Mouse (Mus musculus) G1E (cell line): ENCODE results near the gene Pex16. TPM values are rescaled to one million over a fixed set of nuclear protein-coding genes. Genes with fewer than 3 reads are reported as not detected.

Experiments
- ATAC-seq: 2 replicates; pipeline ENCODE4 v1.8.0; 2016; ENCODE audit warnings: mild to moderate bottlenecking; ENCODE audit not compliant: insufficient number of reproducible peaks, poor library complexity, low FRiP score, severe bottlenecking; ENCODE audit errors: extremely low read depth
- DNase-seq: peaks from one replicate; pipeline ENCODE4 v3.0.0; 2012; ENCODE audit warnings: low spot score
- H3K27me3 ChIP-seq: 2 replicates; pipeline ENCODE4 v1.6.1; 2012; ENCODE audit warnings: mild to moderate bottlenecking, low read length, inconsistent platforms; ENCODE audit not compliant: insufficient read depth
- H3K36me3 ChIP-seq: replicated peaks from 2 replicates; pipeline ENCODE3; 2012; ENCODE audit warnings: mild to moderate bottlenecking, inconsistent platforms
- H3K4me1 ChIP-seq: 2 replicates; pipeline ENCODE4 v1.6.1; 2012; ENCODE audit warnings: low read depth, low read length, inconsistent platforms, mixed read lengths; ENCODE audit not compliant: insufficient read depth
- H3K4me3 ChIP-seq: 2 replicates; pipeline ENCODE4 v1.5.1; 2012; ENCODE audit warnings: low read depth, mild to moderate bottlenecking, inconsistent platforms, low read length, moderate library complexity, mixed read lengths
- H3K9me3 ChIP-seq: replicated peaks from 2 replicates; pipeline ENCODE4 v1.6.1; 2012; ENCODE audit warnings: inconsistent platforms
- CTCF ChIP-seq: IDR thresholded peaks from 2 replicates; pipeline ENCODE4 v1.5.1; 2012; ENCODE audit warnings: low read depth, low read length, inconsistent platforms, mixed read lengths
- GATA1 ChIP-seq: IDR thresholded peaks from 2 replicates; pipeline ENCODE4 v1.6.1; 2012; ENCODE audit warnings: borderline replicate concordance, low read length, inconsistent platforms, mixed read lengths
- GATA2 ChIP-seq: IDR thresholded peaks from 2 replicates; pipeline ENCODE4 v1.6.1; 2012; ENCODE audit warnings: low read depth, low read length, inconsistent platforms, borderline replicate concordance
- POLR2AphosphoS5 ChIP-seq: IDR thresholded peaks from 2 replicates; pipeline ENCODE4 v1.6.1; 2012; ENCODE audit warnings: low read depth, low read length, inconsistent platforms; ENCODE audit not compliant: insufficient replicate concordance
- TAL1 ChIP-seq: conservative IDR thresholded peaks from 2 replicates; pipeline ENCODE4 v1.6.1; 2012; ENCODE audit warnings: low read depth, low read length, inconsistent platforms, mixed read lengths
- polyA plus RNA-seq: library from polyadenylated mRNA; stranded (reverse); fragments of >175 nt; gene quantifications from 2 replicates; pipeline ENCODE4 v1.2.3, GENCODE M21; 2012
- total RNA-seq, 2 experiments: library from RNA; stranded (forward) in 1 of 2; stranded (reverse) in 1 of 2; fragments of 200-1000 nt in 1 of 2; fragments of >200 nt in 1 of 2; fragmentation: Nextera tagmentation in 1 of 2; gene quantifications; 2 replicates each; pipeline ENCODE4 v1.2.3; 2014 to 2017

Pex16 gene
- total and polyA plus RNA-seq, 3 experiments: 6.9 to 22.0 (median 13.3) TPM

DNA sequence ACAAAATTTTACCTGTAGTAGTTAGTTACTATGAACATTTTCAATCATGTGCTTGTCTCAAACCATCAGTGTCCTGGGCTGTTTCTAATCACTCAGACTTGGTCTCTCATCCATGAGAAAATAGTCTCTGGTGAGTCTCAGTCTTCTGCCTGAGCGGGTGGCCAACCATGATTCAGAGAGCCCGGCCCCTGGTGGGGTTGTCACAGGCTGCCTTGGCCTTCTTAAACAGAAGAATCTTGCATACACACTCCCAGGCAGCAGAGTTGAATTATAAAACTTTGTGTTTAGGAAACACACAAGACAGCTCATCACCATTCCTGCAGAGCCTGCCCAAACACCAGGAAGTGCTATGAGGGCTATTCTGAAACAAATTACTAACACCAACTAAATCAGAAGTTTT lies 42.6 kb upstream of the Pex16 start:
- no peak for DNase-seq
- no peaks in the 10 kb centered on the region for H3K27me3 ChIP-seq
- H3K4me1 ChIP-seq: no peaks in the 10 kb centered on the region
- no peak overlapping the region for H3K4me3 ChIP-seq
- no peak for ATAC-seq
- TF ChIP-seq CTCF: no peak
- TF ChIP-seq GATA2: no peak
- TF ChIP-seq GATA1: no peak
- H3K36me3 ChIP-seq: peaks cover 37% of the 10 kb centered on the region
- no peaks in the 10 kb centered on the region for H3K9me3 ChIP-seq

DNA sequence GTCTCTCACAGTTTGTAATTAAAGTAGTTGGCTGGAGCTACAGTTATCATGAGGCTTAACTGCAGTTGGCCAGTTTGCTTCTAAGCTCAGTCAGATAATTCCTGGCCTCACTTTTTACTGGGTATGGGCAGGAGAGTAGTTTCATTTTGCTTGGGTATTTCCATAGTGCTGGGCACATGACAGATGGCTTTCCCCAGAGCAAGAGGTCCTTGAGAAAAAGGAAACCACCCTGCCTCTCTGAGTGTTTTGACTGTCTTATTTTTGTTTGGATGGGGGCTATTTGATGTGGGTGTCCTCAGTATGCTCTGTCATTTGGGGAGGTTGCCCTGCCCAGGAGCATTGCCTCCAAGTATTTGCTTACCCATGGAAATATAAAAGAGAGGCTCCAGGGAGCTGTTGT lies 32.1 kb upstream of the Pex16 start:
- no peak for DNase-seq
- Histone ChIP-seq H3K9me3 (no peaks in the 10 kb centered on the region), H3K36me3 (peaks cover 8% of the 10 kb centered on the region), H3K4me1 (no peaks in the 10 kb centered on the region), H3K4me3 (no peak overlapping the region), H3K27me3 (no peaks in the 10 kb centered on the region)
- no peak for TF ChIP-seq GATA1
- no peak for TF ChIP-seq CTCF
- TF ChIP-seq POLR2AphosphoS5: no peak
- no peak for TF ChIP-seq TAL1
- no peak for TF ChIP-seq GATA2
- no peak for ATAC-seq

DNA sequence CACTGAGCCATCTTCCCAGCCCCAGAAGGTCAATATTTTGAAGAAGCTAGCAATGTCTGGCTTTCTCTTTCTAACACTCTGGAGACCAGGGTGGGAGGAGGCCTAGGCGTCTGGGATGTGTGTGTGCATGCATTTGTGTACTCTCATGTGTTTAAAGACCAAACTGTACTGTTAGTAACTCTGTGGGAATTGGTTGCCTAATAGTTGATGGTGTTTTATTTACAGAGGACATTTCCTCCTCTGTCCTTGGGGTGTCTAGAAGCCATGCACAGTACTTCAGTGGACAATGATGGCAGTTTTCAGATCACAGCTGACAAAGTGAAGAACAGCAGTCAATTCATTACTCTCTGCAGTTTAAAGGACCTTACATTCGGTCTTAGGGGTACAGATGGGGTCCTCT lies 27.3 kb upstream of the Pex16 start:
- TF ChIP-seq POLR2AphosphoS5: no peak
- TF ChIP-seq GATA2: no peak
- DNase-seq (no peak), ATAC-seq (no peak)
- no peaks in the 10 kb centered on the region for H3K9me3 ChIP-seq
- H3K4me1 ChIP-seq: no peaks in the 10 kb centered on the region; the same call in 1 of the 2 replicates
- peaks cover 39% of the 10 kb centered on the region for H3K36me3 ChIP-seq
- no peaks in the 10 kb centered on the region for H3K27me3 ChIP-seq
- no peak overlapping the region for H3K4me3 ChIP-seq

DNA sequence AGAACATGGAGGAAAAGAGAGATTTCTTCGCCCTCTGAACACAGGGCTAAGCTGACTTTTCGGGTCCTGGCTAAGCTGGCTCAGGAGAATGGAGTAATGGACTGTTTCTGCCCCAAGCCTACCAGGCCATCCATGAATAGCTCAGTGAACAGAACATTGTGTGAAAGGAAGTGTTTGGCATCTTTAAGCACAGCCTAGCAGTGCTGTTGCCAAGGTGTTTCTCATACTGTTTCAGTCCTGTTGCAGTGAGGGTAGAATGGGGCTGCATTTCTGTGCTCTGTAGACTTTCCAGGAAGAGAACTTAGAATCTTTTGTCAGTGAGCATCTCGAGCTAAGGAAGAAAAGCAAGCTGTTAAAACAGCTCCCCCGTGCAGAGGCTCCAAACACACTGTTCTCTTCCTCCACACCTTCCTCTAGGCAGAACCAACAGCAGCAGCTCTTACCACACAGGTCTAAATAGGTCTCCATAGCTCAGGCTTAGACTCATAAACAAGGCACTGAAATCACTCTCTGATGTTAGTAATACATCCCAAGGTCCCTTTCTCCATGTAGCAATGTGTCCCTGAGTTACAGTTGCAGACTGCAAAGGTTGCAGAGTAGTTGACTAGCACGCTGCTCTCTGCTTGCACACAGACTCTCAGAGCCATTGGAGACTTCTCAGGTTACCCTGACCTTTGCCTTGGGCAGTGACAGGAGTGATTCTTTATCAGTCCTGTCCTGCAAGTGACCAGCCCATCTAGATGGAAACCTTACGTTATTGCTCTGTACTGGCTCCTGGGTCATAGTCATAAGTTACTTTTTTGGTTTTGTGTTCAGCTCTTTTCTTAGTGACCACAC lies 24.7 kb upstream of the Pex16 start:
- ATAC-seq (no peak), DNase-seq (no peak)
- Histone ChIP-seq H3K4me3 (no peak overlapping the region), H3K4me1 (no peaks in the 10 kb centered on the region; the same call in 1 of the 2 replicates), H3K27me3 (no peaks in the 10 kb centered on the region), H3K9me3 (no peaks in the 10 kb centered on the region), H3K36me3 (peaks cover 43% of the 10 kb centered on the region)
- TF ChIP-seq CTCF (no peak), GATA2 (no peak), POLR2AphosphoS5 (no peak), GATA1 (no peak)

DNA sequence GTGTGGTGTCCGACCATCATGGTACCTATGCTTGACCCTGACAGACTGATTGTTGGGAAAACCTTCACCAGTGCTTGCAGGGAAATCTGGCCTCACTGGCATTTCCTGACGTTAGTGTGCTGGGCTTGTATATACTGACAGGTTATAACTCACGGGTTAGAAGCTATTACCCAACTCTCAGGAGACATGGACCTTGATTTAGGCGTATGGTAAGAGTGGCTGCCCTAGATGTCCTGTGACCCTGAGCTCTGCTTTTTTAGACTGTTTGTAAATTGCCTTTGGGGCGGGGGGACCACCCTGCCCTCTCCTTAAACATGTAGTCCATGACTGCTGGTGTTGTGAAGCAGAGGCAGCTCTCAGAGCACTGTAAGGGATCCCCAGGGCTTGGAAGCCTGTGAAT lies 23.8 kb upstream of the Pex16 start:
- Histone ChIP-seq H3K4me3 (no peak overlapping the region), H3K27me3 (no peaks in the 10 kb centered on the region), H3K4me1 (no peaks in the 10 kb centered on the region; the same call in 1 of the 2 replicates), H3K36me3 (peaks cover 42% of the 10 kb centered on the region), H3K9me3 (no peaks in the 10 kb centered on the region)
- TF ChIP-seq POLR2AphosphoS5: no peak
- TF ChIP-seq CTCF: no peak
- TF ChIP-seq TAL1: no peak
- no peak for TF ChIP-seq GATA1
- no peak for ATAC-seq
- no peak for DNase-seq

- Histone ChIP-seq H3K36me3 (peaks cover 55% of the 10 kb centered on the region), H3K27me3 (no peaks in the 10 kb centered on the region), H3K4me3 (no peak overlapping the region), H3K4me1 (no peaks in the 10 kb centered on the region; the same call in 1 of the 2 replicates), H3K9me3 (no peaks in the 10 kb centered on the region)
- DNase-seq (no peak), ATAC-seq (no peak)
- no peak for TF ChIP-seq TAL1
- no peak for TF ChIP-seq CTCF
- no peak for TF ChIP-seq GATA2
- TF ChIP-seq GATA1: no peak
- TF ChIP-seq POLR2AphosphoS5: no peak
Observed at GRCm38 (mm10) chr2:92353402-92353801, 21.1 kb upstream of the Pex16 start.
